Mouse (Mus musculus): ENCODE measurements around the gene Taz. TPM values are rescaled to one million over a fixed set of nuclear protein-coding genes. Genes with fewer than 3 reads are reported as not detected.

The Taz gene
- polyA plus RNA-seq, 1 experiment from 2014 or later, result 79.0 TPM

DNA sequence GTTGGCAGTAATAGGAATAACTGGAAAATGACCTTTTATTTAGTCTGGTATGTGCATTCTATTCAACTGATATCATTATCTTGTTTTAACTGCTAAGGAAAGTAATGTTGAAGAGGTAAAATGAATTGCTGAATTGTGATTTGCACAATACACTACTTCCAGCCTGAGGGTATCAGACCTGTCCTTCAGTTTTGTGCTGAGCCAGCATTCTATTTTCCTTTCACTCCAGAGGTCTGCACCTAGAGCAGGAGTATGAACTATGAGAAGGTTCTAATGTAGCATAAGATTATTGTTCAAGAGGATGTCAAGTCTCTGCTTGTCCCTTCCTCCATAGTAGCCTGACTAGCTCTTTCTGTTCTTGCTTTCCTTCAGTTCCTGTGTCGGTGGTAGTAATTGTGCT is 16.6 kb downstream of the Taz start:
- H3K9me3 ChIP-seq (ENCODE audit: control insufficient read depth, low read length), result no peaks in the 10 kb centered on the region
- no peak overlapping the region for H3K4me2 ChIP-seq (ENCODE audit: low read length)
- no peak overlapping the region for H3K9ac ChIP-seq (ENCODE audit: low read depth, low read length)
- H3K27ac ChIP-seq (ENCODE audit: low read depth, low read length), result no peak overlapping the region
- no peaks in the 10 kb centered on the region for H3K27me3 ChIP-seq (replicated peaks; ENCODE audit: control insufficient read depth, insufficient read depth, low read length)
- ATAC-seq, result no peak
- 100% methylated on average over 1 of the region's 1 CpGs for WGBS
- H3K4me1 ChIP-seq (ENCODE audit: control insufficient read depth, insufficient read depth, low read depth, low read length), result peaks cover 4% of the 10 kb centered on the region; the same call in 1 of the 2 replicates
- peaks cover 8% of the 10 kb centered on the region for H3K36me3 ChIP-seq (ENCODE audit: control insufficient read depth, insufficient read depth, low read length)
- no peak overlapping the region for H3K4me3 ChIP-seq (ENCODE audit: low read length)

DNA sequence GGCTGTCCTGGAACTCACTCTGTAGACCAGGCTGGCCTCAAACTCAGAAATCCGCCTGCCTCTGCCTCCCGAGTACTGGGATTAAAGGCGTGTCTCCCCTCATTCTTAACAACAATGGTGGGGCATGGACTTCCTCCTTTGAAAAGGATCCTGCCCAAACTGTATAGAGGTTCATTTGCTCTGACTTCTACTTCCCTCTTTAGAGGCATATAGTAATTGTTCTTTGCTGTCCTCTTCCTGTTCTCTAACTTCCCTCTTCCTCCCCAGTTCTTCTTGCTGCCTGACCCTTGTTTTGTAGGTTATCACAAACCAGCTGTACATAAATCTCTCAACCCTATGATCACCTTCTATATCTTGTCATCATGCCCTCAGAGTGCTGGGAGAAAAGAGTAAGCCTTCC is 18.0 kb downstream of the Taz start:
- Histone ChIP-seq H3K4me3 (ENCODE audit: low read length) (no peak overlapping the region), H3K27me3 (replicated peaks; ENCODE audit: control insufficient read depth, insufficient read depth, low read length) (no peaks in the 10 kb centered on the region), H3K4me1 (ENCODE audit: control insufficient read depth, insufficient read depth, low read depth, low read length) (peaks cover 4% of the 10 kb centered on the region; the same call in 1 of the 2 replicates), H3K4me2 (ENCODE audit: low read length) (no peak overlapping the region), H3K9ac (ENCODE audit: low read depth, low read length) (no peak overlapping the region), H3K36me3 (ENCODE audit: control insufficient read depth, insufficient read depth, low read length) (peaks cover 8% of the 10 kb centered on the region), H3K9me3 (ENCODE audit: control insufficient read depth, low read length) (no peaks in the 10 kb centered on the region), H3K27ac (ENCODE audit: low read depth, low read length) (no peak overlapping the region)
- ATAC-seq, result no peak
- 87% methylated on average over 3 of the region's 3 CpGs for WGBS

DNA sequence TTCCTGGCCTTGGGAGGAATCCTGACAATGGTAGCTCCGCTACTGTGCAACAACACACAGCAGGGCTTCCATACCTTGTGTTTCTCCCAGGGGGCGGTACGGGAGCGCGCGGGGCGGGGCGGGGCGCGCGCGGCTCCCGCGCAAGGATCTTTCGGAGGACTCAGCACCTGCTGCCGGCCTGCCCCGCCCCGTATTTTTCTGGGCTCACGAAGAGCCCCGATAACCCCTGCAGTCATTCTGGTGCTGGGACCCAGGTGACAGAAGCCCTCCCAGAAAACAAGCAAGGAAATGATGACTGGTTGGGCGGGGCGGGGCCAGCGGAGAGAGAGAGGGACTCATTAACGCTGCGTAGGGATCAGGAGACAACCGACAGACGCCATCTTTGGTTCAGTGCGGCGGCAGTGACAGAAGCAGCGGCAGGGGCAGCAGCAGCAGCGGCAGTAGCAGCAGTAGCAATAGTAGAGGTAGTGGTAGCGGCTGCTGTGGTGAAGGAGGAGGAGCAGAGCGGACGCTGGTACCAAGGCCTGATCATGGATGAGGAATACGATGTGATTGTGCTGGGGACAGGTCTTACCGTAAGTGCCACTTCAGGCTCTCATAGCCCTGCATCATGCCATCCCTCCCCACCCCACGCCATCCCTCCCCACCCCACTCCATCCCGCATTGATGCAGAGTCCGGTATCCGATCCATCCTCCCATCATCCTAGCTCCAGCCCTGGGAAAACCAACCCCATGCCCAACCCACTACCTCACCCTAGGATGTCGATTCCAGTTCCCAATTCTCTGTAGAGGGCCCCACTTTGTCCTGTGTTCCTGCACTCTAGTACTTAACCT is 23.4 kb downstream of the Taz start, which contains the start of gene Gdi1:
Gdi1 (plus strand) TSS at position 132 of the 834 bp plus-strand sequence.
- Histone ChIP-seq H3K36me3 (ENCODE audit: control insufficient read depth, insufficient read depth, low read length) (peaks cover 19% of the 10 kb centered on the region), H3K27ac (ENCODE audit: low read depth, low read length) (peak within 1 kb of the TSS; percentile 93), H3K9ac (ENCODE audit: low read depth, low read length) (peak within 1 kb of the TSS; percentile 76), H3K4me2 (ENCODE audit: low read length) (peak within 1 kb of the TSS; percentile 54), H3K4me1 (ENCODE audit: control insufficient read depth, insufficient read depth, low read depth, low read length) (peaks cover 9% of the 10 kb centered on the region), H3K4me3 (ENCODE audit: low read length) (peak within 1 kb of the TSS; percentile 51), H3K9me3 (ENCODE audit: control insufficient read depth, low read length) (no peaks in the 10 kb centered on the region), H3K27me3 (replicated peaks; ENCODE audit: control insufficient read depth, insufficient read depth, low read length) (no peaks in the 10 kb centered on the region)
- WGBS, result 8% methylated on average over 36 of the region's 41 CpGs
- peak; percentile 82 for ATAC-seq

DNA sequence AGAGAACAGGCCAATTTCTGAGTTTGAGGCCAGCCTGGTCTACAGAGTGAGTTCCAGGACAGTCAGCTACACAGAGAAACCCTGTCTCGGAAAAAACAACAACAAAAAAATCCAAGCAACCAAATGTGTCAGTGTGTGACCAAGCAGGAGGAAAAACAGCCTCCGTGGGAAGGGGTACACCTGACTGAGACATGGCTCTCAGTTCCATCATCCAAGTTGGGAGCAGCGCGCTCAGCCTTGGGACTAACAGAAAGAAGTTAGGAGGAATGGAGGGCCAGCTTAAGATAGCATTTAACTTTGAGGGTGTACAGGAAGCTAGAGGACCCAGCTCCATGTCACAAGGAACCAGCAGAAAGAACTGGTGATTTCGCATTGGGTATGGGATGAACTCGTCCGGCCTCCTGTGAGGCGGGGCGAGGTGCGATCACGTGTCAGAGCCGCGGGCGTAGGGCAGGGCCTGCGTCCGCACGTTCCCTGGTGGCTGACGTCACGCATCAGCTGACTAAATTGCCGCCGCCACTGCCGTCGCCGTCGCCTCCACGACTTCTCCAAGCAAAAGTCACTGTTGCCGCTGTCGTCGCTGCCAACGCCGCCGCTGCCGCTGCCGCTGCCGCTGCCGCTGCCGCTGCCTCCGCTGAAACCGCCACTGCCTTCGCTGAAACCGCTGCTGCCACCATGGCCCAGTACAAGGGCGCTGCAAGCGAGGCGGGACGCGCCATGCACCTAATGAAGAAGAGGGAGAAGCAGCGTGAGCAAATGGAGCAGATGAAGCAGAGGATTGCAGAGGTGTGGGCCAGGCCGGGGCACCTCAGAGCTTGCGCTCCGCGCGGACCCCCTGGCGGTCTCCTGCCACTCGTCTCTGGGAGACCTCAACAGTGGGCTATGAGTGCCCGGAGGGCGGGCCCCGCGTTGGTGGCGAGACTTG is 31.1 kb downstream of the Taz start, which contains the start of gene Fam50a:
Fam50a (plus strand) TSS at position 494 of the 925 bp plus-strand sequence.
- Histone ChIP-seq H3K4me1 (ENCODE audit: control insufficient read depth, insufficient read depth, low read depth, low read length) (peaks cover 5% of the 10 kb centered on the region), H3K9ac (ENCODE audit: low read depth, low read length) (peak within 1 kb of the TSS; percentile 74), H3K27me3 (replicated peaks; ENCODE audit: control insufficient read depth, insufficient read depth, low read length) (no peaks in the 10 kb centered on the region), H3K27ac (ENCODE audit: low read depth, low read length) (peak within 1 kb of the TSS; percentile 90), H3K9me3 (ENCODE audit: control insufficient read depth, low read length) (no peaks in the 10 kb centered on the region), H3K36me3 (ENCODE audit: control insufficient read depth, insufficient read depth, low read length) (peaks cover 8% of the 10 kb centered on the region; the same call in 1 of the 2 replicates), H3K4me3 (ENCODE audit: low read length) (peak within 1 kb of the TSS; percentile 63), H3K4me2 (ENCODE audit: low read length) (peak within 1 kb of the TSS; percentile 71)
- peak; percentile 97 for ATAC-seq
- WGBS, result 19% methylated on average over 47 of the region's 59 CpGs

DNA sequence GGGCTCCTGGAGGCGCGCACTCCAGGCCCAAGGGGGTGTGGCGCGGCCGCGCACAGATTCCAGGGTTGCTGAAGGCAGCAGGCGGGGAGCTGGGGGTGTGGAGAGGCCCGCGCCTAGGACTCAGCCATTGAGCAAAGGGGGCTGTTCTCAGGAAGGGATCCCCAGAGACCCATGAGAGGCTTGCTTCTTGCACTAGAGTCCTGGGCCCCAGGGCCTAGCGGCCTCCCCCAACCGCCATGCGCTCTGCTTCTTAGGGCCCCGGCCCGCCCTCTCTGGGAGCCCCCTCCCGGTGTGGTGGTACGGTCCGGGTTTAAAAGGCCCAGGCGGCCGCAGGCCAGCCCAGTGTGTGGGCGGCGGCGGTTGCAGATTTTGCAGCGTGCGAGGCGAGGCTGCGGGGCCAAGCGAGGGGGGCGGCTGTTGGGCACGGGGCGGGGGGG is 47.0 kb downstream of the Taz start, which contains the start of gene Plxna3:
Plxna3 (plus strand) TSS at position 342 of the 437 bp plus-strand sequence.
- H3K4me1 ChIP-seq (ENCODE audit: control insufficient read depth, insufficient read depth, low read depth, low read length), result peaks cover 12% of the 10 kb centered on the region; the same call in 1 of the 2 replicates
- peak within 1 kb of the TSS; percentile 75 for H3K4me2 ChIP-seq (ENCODE audit: low read length)
- H3K27ac ChIP-seq (ENCODE audit: low read depth, low read length), result peak within 1 kb of the TSS; percentile 85
- no peaks in the 10 kb centered on the region for H3K36me3 ChIP-seq (ENCODE audit: control insufficient read depth, insufficient read depth, low read length)
- H3K9me3 ChIP-seq (ENCODE audit: control insufficient read depth, low read length), result no peaks in the 10 kb centered on the region
- H3K27me3 ChIP-seq (replicated peaks; ENCODE audit: control insufficient read depth, insufficient read depth, low read length), result no peaks in the 10 kb centered on the region
- peak; percentile 96 for ATAC-seq
- 15% methylated on average over 27 of the region's 30 CpGs for WGBS
- peak within 1 kb of the TSS; percentile 55 for H3K4me3 ChIP-seq (ENCODE audit: low read length)
- peak within 1 kb of the TSS; percentile 68 for H3K9ac ChIP-seq (ENCODE audit: low read depth, low read length)

DNA sequence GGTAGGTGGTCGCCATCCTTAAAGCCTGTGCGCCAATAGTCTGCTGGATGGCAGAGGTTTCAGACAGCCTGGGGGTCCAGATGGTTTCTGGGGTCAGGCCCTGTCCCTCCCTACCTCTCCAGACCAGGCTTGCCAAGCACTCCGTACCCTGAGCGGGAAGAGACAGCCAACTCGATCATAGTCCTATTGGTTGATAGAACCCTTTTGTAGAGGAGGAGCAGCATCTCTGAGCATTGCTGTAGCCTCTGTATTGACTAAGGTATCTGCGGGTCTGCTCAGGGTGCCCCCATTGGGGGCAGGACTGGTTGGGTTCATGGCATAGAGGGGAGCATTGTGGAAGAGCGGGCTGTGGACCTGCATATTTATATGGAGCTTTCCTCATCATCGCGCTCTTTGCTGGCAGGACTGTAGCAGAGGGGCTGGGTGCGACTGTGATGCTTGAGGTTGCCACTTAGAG is 47.5 kb downstream of the Taz start:
- no peaks in the 10 kb centered on the region for H3K36me3 ChIP-seq (ENCODE audit: control insufficient read depth, insufficient read depth, low read length)
- no peaks in the 10 kb centered on the region for H3K9me3 ChIP-seq (ENCODE audit: control insufficient read depth, low read length)
- peak overlapping the region; percentile 85 for H3K27ac ChIP-seq (ENCODE audit: low read depth, low read length)
- 17% methylated on average over 9 of the region's 10 CpGs for WGBS
- ATAC-seq, result peak; percentile 51
- peaks cover 12% of the 10 kb centered on the region; the same call in 1 of the 2 replicates for H3K4me1 ChIP-seq (ENCODE audit: control insufficient read depth, insufficient read depth, low read depth, low read length)
- H3K4me2 ChIP-seq (ENCODE audit: low read length), result peak overlapping the region; percentile 75
- no peaks in the 10 kb centered on the region for H3K27me3 ChIP-seq (replicated peaks; ENCODE audit: control insufficient read depth, insufficient read depth, low read length)
- H3K4me3 ChIP-seq (ENCODE audit: low read length), result peak overlapping the region; percentile 55
- peak overlapping the region; percentile 68 for H3K9ac ChIP-seq (ENCODE audit: low read depth, low read length)

DNA sequence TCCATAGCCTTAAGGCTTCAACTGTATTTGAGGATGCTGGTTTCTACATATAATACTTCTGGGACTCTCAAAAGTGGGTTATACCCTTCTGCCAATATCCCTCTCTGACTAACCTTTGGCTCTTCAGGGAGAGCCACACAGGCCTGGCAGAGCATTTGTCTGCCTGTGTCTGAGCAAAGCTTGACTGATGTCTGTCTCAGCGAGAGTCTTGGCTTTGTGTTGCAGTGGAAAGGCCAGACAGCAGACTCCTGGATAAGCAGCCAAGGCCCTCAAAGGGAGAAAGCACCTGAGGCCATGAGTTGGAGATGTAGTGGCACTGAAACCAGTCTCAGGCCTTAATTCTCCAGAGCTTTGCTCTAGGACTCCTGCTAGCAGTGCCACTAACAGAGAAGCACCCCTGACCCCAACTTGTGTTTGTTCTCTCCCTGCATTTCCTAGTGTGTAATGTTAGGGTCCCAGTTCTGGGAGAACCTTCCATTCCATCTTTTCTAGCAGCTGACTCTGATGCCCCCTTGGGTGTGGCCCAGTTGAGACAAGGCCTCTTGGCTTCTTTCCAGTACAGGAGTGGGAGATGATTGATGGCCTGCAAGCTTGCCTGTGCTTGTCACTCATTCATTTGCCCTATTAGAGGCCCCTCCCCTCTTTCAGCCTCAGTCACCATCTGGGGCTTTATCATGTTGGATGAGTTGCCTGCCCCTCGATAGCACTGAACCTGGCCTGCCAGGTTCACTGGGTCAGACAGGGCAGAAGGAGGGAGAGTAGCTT is 48.6 kb downstream of the Taz start:
- Histone ChIP-seq H3K4me1 (ENCODE audit: control insufficient read depth, insufficient read depth, low read depth, low read length) (peaks cover 12% of the 10 kb centered on the region; the same call in 1 of the 2 replicates), H3K36me3 (ENCODE audit: control insufficient read depth, insufficient read depth, low read length) (0 out of 2 replicates have a peak, but pooled peaks cover 2% of the 10 kb centered on the region), H3K27ac (ENCODE audit: low read depth, low read length) (peak overlapping the region; percentile 54), H3K9me3 (ENCODE audit: control insufficient read depth, low read length) (no peaks in the 10 kb centered on the region), H3K4me3 (ENCODE audit: low read length) (peak overlapping the region; percentile 55), H3K27me3 (replicated peaks; ENCODE audit: control insufficient read depth, insufficient read depth, low read length) (no peaks in the 10 kb centered on the region), H3K9ac (ENCODE audit: low read depth, low read length) (peak overlapping the region; percentile 68), H3K4me2 (ENCODE audit: low read length) (peak overlapping the region; percentile 75)
- no peak for ATAC-seq
- 19% methylated on average over 2 of the region's 2 CpGs for whole genome bisulfite sequencing
